Mouse (Mus musculus): ENCODE results near the gene Atrn. TPM values are rescaled to one million over a fixed set of nuclear protein-coding genes. Genes with fewer than 3 reads are reported as not detected.

The Atrn gene
- total and polyA plus RNA-seq, 2 experiments from 2014 or later = 11.4 to 80.3 TPM

- H3K4me1 ChIP-seq (ENCODE audit: insufficient read depth) = no peaks in the 10 kb centered on the region
- H3K36me3 ChIP-seq (ENCODE audit: insufficient read depth) = no peaks in the 10 kb centered on the region
- no peak overlapping the region for H3K9ac ChIP-seq
- no peak overlapping the region for H3K27ac ChIP-seq (ENCODE audit: low read depth, low read length)
- 72% methylated on average over 9 of the region's 9 CpGs for WGBS
- DNase-seq (no peak), ATAC-seq (no peak)
- no peak for TF ChIP-seq CTCF (IDR thresholded peaks at IDR 0.05; ENCODE audit: low read depth)
- no peak overlapping the region for H3K4me3 ChIP-seq (ENCODE audit: low read depth, low read length)
- H3K27me3 ChIP-seq (ENCODE audit: insufficient read depth, low read length) = peaks cover 6% of the 10 kb centered on the region; the same call in 1 of the 2 replicates
- H3K4me2 ChIP-seq (ENCODE audit: low read depth) = no peak overlapping the region
- no peaks in the 10 kb centered on the region for H3K9me3 ChIP-seq (ENCODE audit: low read length)
Observed at GRCm38 (mm10) chr2:131066342-131066741, 160.0 kb downstream of the Atrn start.

GRCm38 (mm10) chr2:131067481-131067880 is 161.2 kb downstream of the Atrn start:
- Histone ChIP-seq H3K4me2 (ENCODE audit: low read depth) (no peak overlapping the region), H3K27me3 (ENCODE audit: insufficient read depth, low read length) (peaks cover 6% of the 10 kb centered on the region; the same call in 1 of the 2 replicates), H3K9ac (no peak overlapping the region), H3K9me3 (ENCODE audit: low read length) (no peaks in the 10 kb centered on the region), H3K4me1 (ENCODE audit: insufficient read depth) (no peaks in the 10 kb centered on the region), H3K36me3 (ENCODE audit: insufficient read depth) (no peaks in the 10 kb centered on the region), H3K4me3 (ENCODE audit: low read depth, low read length) (no peak overlapping the region), H3K27ac (ENCODE audit: low read depth, low read length) (no peak overlapping the region)
- no peak for TF ChIP-seq CTCF (IDR thresholded peaks at IDR 0.05; ENCODE audit: low read depth)
- ATAC-seq (no peak), DNase-seq (peak; percentile 8)
- 69% methylated on average over 6 of the region's 6 CpGs for WGBS

GRCm38 (mm10) chr2:131072536-131072935 is 166.2 kb downstream of the Atrn start:
- Histone ChIP-seq H3K4me1 (ENCODE audit: insufficient read depth) (no peaks in the 10 kb centered on the region), H3K36me3 (ENCODE audit: insufficient read depth) (no peaks in the 10 kb centered on the region), H3K9me3 (ENCODE audit: low read length) (no peaks in the 10 kb centered on the region), H3K27ac (ENCODE audit: low read depth, low read length) (no peak overlapping the region), H3K9ac (no peak overlapping the region), H3K27me3 (ENCODE audit: insufficient read depth, low read length) (no peaks in the 10 kb centered on the region; the same call in 1 of the 2 replicates), H3K4me2 (ENCODE audit: low read depth) (no peak overlapping the region), H3K4me3 (ENCODE audit: low read depth, low read length) (no peak overlapping the region)
- no peak for ATAC-seq
- TF ChIP-seq CTCF (IDR thresholded peaks at IDR 0.05; ENCODE audit: low read depth) = no peak
- DNase-seq = no peak
- 82% methylated on average over 10 of the region's 10 CpGs for WGBS

Small RNA genes within 50 kb of the gene (microRNA-seq; reads per million reads assigned to microRNA genes)
- gene Mir6973b = 0 to 0.24 reads per million in 2 experiments

Other genes with a start within 250 kb of the Atrn start
- gene Ddrgk1, start 241.8 kb upstream of the Atrn start, total RNA-seq (2014; rRNA removed) = 33.8 and 40.1 TPM in 2 replicates
- gene Ddrgk1, start 241.8 kb upstream of the Atrn start, polyA plus RNA-seq (2015; fragmentation: Nextera tagmentation; extraction: Ambion mirVana) = 73.0 and 77.4 TPM in 2 replicates
- 151 and 160 TPM in 2 replicates for gene Itpa, start 238.9 kb upstream of the Atrn start, total RNA-seq (2014; rRNA removed)
- 128 and 145 TPM in 2 replicates for gene Itpa, start 238.9 kb upstream of the Atrn start, polyA plus RNA-seq (2015; fragmentation: Nextera tagmentation; extraction: Ambion mirVana)
- 0.31 and 0.76 TPM in 2 replicates for gene Slc4a11, start 209.0 kb upstream of the Atrn start, total RNA-seq (2014; rRNA removed)
- gene Slc4a11, start 209.0 kb upstream of the Atrn start, polyA plus RNA-seq (2015; fragmentation: Nextera tagmentation; extraction: Ambion mirVana) = 0.28 and 0.51 TPM in 2 replicates
- 88.5 and 97.9 TPM in 2 replicates for gene 4930402H24Rik, start 89 bp upstream of the Atrn start, total RNA-seq (2014; rRNA removed)
- gene 4930402H24Rik, start 89 bp upstream of the Atrn start, polyA plus RNA-seq (2015; fragmentation: Nextera tagmentation; extraction: Ambion mirVana) = 31.3 and 49.2 TPM in 2 replicates
- gene Gfra4, start 136.6 kb downstream of the Atrn start, total RNA-seq (2014; rRNA removed) = 39.8 and 52.0 TPM in 2 replicates
- 53.7 and 61.9 TPM in 2 replicates for gene Gfra4, start 136.6 kb downstream of the Atrn start, polyA plus RNA-seq (2015; fragmentation: Nextera tagmentation; extraction: Ambion mirVana)
- 0.77 and 3.1 TPM in 2 replicates for gene Adam33, start 157.3 kb downstream of the Atrn start, total RNA-seq (2014; rRNA removed)
- 0.82 and 0.85 TPM in 2 replicates for gene Adam33, start 157.3 kb downstream of the Atrn start, polyA plus RNA-seq (2015; fragmentation: Nextera tagmentation; extraction: Ambion mirVana)
- 0.62 and 1.7 TPM in 2 replicates for gene Siglec1, start 180.3 kb downstream of the Atrn start, total RNA-seq (2014; rRNA removed)
- 0.18 and 0.19 TPM in 2 replicates for gene Siglec1, start 180.3 kb downstream of the Atrn start, polyA plus RNA-seq (2015; fragmentation: Nextera tagmentation; extraction: Ambion mirVana)
- gene Hspa12b, start 220.8 kb downstream of the Atrn start, total RNA-seq (2014; rRNA removed) = 5.3 and 6.3 TPM in 2 replicates
- 2.2 and 2.4 TPM in 2 replicates for gene Hspa12b, start 220.8 kb downstream of the Atrn start, polyA plus RNA-seq (2015; fragmentation: Nextera tagmentation; extraction: Ambion mirVana)
- not detected in 2 replicates for gene Gm11037, start 227.0 kb downstream of the Atrn start, total RNA-seq (2014; rRNA removed)
- gene Gm11037, start 227.0 kb downstream of the Atrn start, polyA plus RNA-seq (2015; fragmentation: Nextera tagmentation; extraction: Ambion mirVana) = not detected in 2 replicates